Mouse (Mus musculus): ENCODE measurements around the gene Dnttip1. TPM values are rescaled to one million over a fixed set of nuclear protein-coding genes. Genes with fewer than 3 reads are reported as not detected.

Dnttip1 gene
- polyA plus RNA-seq, 1 experiment: 32.4 TPM

- no peak overlapping the region for H3K27ac ChIP-seq (ENCODE audit: control insufficient read depth, insufficient read depth, low read depth, low read length)
- H3K27me3 ChIP-seq (ENCODE audit: control insufficient read depth, insufficient read depth, low read length): no peaks in the 10 kb centered on the region
- H3K36me3 ChIP-seq (ENCODE audit: control insufficient read depth, insufficient read depth, low read length): peaks cover 1% of the 10 kb centered on the region; the same call in 1 of the 2 replicates
- no peak overlapping the region for H3K4me3 ChIP-seq (ENCODE audit: control insufficient read depth, low read depth, low read length)
- no peaks in the 10 kb centered on the region; the same call in 1 of the 2 replicates for H3K4me1 ChIP-seq (ENCODE audit: control insufficient read depth, insufficient read depth, low read length)
- no peak for TF ChIP-seq POLR2A (IDR thresholded peaks at IDR 0.05; ENCODE audit: control insufficient read depth, low read depth, low read length)
- TF ChIP-seq CTCF (IDR thresholded peaks at IDR 0.05; ENCODE audit: control insufficient read depth, insufficient read depth, insufficient replicate concordance, low read depth, low read length): no peak
Observed at GRCm38 (mm10) chr2:164817703-164818102, 71.9 kb downstream of the Dnttip1 start.

Other genes starting within 250 kb of the Dnttip1 start
- 77.6 and 85.6 TPM in 2 replicates for gene Pigt, start 248.5 kb upstream of the Dnttip1 start, polyA plus RNA-seq (2012; rRNA removed)
- gene Wfdc2, start 183.6 kb upstream of the Dnttip1 start, polyA plus RNA-seq (2012; rRNA removed): 0.51 and 0.72 TPM in 2 replicates
- gene Spint3, start 172.5 kb upstream of the Dnttip1 start, polyA plus RNA-seq (2012; rRNA removed): 37.5 TPM in 1 of 2 replicates, not detected in the other
- gene Wfdc6a, start 160.5 kb upstream of the Dnttip1 start, polyA plus RNA-seq (2012; rRNA removed): 23.9 and 25.0 TPM in 2 replicates
- gene Eppin, start 152.4 kb upstream of the Dnttip1 start, polyA plus RNA-seq (2012; rRNA removed): 52.4 and 70.8 TPM in 2 replicates
- 2.4 and 17.5 TPM in 2 replicates for gene Wfdc6b, start 132.5 kb upstream of the Dnttip1 start, polyA plus RNA-seq (2012; rRNA removed)
- 3.8 and 15.4 TPM in 2 replicates for gene Wfdc8, start 132.4 kb upstream of the Dnttip1 start, polyA plus RNA-seq (2012; rRNA removed)
- gene Wfdc16, start 107.2 kb upstream of the Dnttip1 start, polyA plus RNA-seq (2012; rRNA removed): 0.12 and 33.5 TPM in 2 replicates
- gene Wfdc10, start 89.9 kb upstream of the Dnttip1 start, polyA plus RNA-seq (2012; rRNA removed): 163 and 447 TPM in 2 replicates
- gene Wfdc9, start 89.4 kb upstream of the Dnttip1 start, polyA plus RNA-seq (2012; rRNA removed): 0.48 and 29.2 TPM in 2 replicates
- gene Wfdc11, start 71.9 kb upstream of the Dnttip1 start, polyA plus RNA-seq (2012; rRNA removed): 0.20 TPM in 1 of 2 replicates, not detected in the other
- 0.32 and 36.5 TPM in 2 replicates for gene Wfdc13, start 60.9 kb upstream of the Dnttip1 start, polyA plus RNA-seq (2012; rRNA removed)
- gene Spint4, start 47.5 kb upstream of the Dnttip1 start, polyA plus RNA-seq (2012; rRNA removed): not detected in 2 replicates
- 0.69 and 0.93 TPM in 2 replicates for gene Spint5, start 30.7 kb upstream of the Dnttip1 start, polyA plus RNA-seq (2012; rRNA removed)
- 118 and 120 TPM in 2 replicates for gene Wfdc3, start 52 bp upstream of the Dnttip1 start, polyA plus RNA-seq (2012; rRNA removed)
- 57.7 and 60.0 TPM in 2 replicates for gene Ube2c, start 23.9 kb downstream of the Dnttip1 start, polyA plus RNA-seq (2012; rRNA removed)
- 0.89 and 5.6 TPM in 2 replicates for gene Tnnc2, start 34.0 kb downstream of the Dnttip1 start, polyA plus RNA-seq (2012; rRNA removed)
- gene Snx21, start 39.8 kb downstream of the Dnttip1 start, polyA plus RNA-seq (2012; rRNA removed): 9.7 and 11.9 TPM in 2 replicates
- gene Acot8, start 58.9 kb downstream of the Dnttip1 start, polyA plus RNA-seq (2012; rRNA removed): 45.6 and 47.9 TPM in 2 replicates
- 18.0 and 19.5 TPM in 2 replicates for gene Zswim3, start 59.1 kb downstream of the Dnttip1 start, polyA plus RNA-seq (2012; rRNA removed)
- gene Zswim1, start 76.7 kb downstream of the Dnttip1 start, polyA plus RNA-seq (2012; rRNA removed): 25.3 and 26.0 TPM in 2 replicates
- 154 and 173 TPM in 2 replicates for gene Spata25, start 82.6 kb downstream of the Dnttip1 start, polyA plus RNA-seq (2012; rRNA removed)
- 22.7 and 25.9 TPM in 2 replicates for gene Ctsa, start 86.9 kb downstream of the Dnttip1 start, polyA plus RNA-seq (2012; rRNA removed)
- 1.2 and 1.3 TPM in 2 replicates for gene Neurl2, start 87.5 kb downstream of the Dnttip1 start, polyA plus RNA-seq (2012; rRNA removed)
- gene Pltp, start 111.7 kb downstream of the Dnttip1 start, polyA plus RNA-seq (2012; rRNA removed): 18.0 and 23.7 TPM in 2 replicates
- 17.0 and 19.3 TPM in 2 replicates for gene Pcif1, start 133.3 kb downstream of the Dnttip1 start, polyA plus RNA-seq (2012; rRNA removed)
- gene Zfp335, start 165.8 kb downstream of the Dnttip1 start, polyA plus RNA-seq (2012; rRNA removed): 9.8 and 10.6 TPM in 2 replicates
- gene Mmp9, start 194.8 kb downstream of the Dnttip1 start, polyA plus RNA-seq (2012; rRNA removed): 0.37 and 0.61 TPM in 2 replicates
- 15.9 and 16.6 TPM in 2 replicates for gene Slc12a5, start 214.8 kb downstream of the Dnttip1 start, polyA plus RNA-seq (2012; rRNA removed)